Mouse (Mus musculus) B cell, adult 67 days (primary cell): Measurements from ENCODE around the gene Gm10639. TPM values are rescaled to one million over a fixed set of nuclear protein-coding genes. Genes with fewer than 3 reads are reported as not detected.

ENCODE experiments used
- total RNA-seq, 2 experiments: library from RNA; stranded (reverse); gene quantifications; 4 replicates each; pipeline ENCODE4 v1.2.4; 2023

Gm10639 gene
- not detected for total RNA-seq

GRCm38 (mm10) chr9:78289723-78290122 lies at the start of gene Gm10639:
Gene Gm10639 (plus strand): TSS chr9:78289923.

GRCm38 (mm10) chr9:78256914-78257313 lies 32.8 kb upstream of the Gm10639 start, which contains the start of gene Gm3776:
Gene Gm3776 (plus strand): TSS chr9:78257129.

GRCm38 (mm10) chr9:78314696-78315095 lies 25.0 kb downstream of the Gm10639 start, which contains the start of gene Omt2a:
Gene Omt2a (minus strand): TSS chr9:78314796.

GRCm38 (mm10) chr9:78327289-78327688 lies 37.6 kb downstream of the Gm10639 start, which contains the start of gene Omt2b:
Gene Omt2b (plus strand): TSS chr9:78327589.

Other genes starting within 250 kb of the Gm10639 start
- gene Gcm1, start 238.0 kb upstream of the Gm10639 start, total RNA-seq = not detected
- 10 to 100 TPM; 48.5 to 52.7 TPM for gene Fbxo9, start 180.9 kb upstream of the Gm10639 start, total RNA-seq
- gene Ick, start 180.7 kb upstream of the Gm10639 start, total RNA-seq = 1 to 10 TPM; 3.3 to 5.0 TPM
- not detected for gene Gsta4, start 107.1 kb upstream of the Gm10639 start, total RNA-seq
- not detected for gene Gsta1, start 59.3 kb upstream of the Gm10639 start, total RNA-seq
- not detected for gene Gm3776, start 32.8 kb upstream of the Gm10639 start, total RNA-seq
- not detected for gene Omt2a, start 24.9 kb downstream of the Gm10639 start, total RNA-seq
- not detected for gene Omt2b, start 37.7 kb downstream of the Gm10639 start, total RNA-seq
- not detected for gene Gsta2, start 65.9 kb downstream of the Gm10639 start, total RNA-seq
- gene Dppa5a, start 78.3 kb downstream of the Gm10639 start, total RNA-seq = not detected
- gene Ooep, start 88.8 kb downstream of the Gm10639 start, total RNA-seq = not detected
- gene Ddx43, start 105.9 kb downstream of the Gm10639 start, total RNA-seq = not detected
- 1 to 10 TPM; 1.4 to 2.1 TPM for gene Cgas, start 153.3 kb downstream of the Gm10639 start, total RNA-seq
- gene Mto1, start 158.3 kb downstream of the Gm10639 start, total RNA-seq = 10 to 100 TPM; 25.4 to 34.6 TPM
- under 1 TPM in 1 of 2 experiments, not detected in 1; 0.62 TPM for gene Gm17324, start 158.9 kb downstream of the Gm10639 start, total RNA-seq
- 1,000 to 10,000 TPM; 8,287 to 8,401 TPM for gene Eef1a1, start 199.2 kb downstream of the Gm10639 start, total RNA-seq